Mouse (Mus musculus): ENCODE measurements around the gene Nubpl.

Gene Nubpl

GRCm38 (mm10) chr12:52248531-52248930, 151.0 kb downstream of the Nubpl start:
- DNase-seq: no peak

DNA sequence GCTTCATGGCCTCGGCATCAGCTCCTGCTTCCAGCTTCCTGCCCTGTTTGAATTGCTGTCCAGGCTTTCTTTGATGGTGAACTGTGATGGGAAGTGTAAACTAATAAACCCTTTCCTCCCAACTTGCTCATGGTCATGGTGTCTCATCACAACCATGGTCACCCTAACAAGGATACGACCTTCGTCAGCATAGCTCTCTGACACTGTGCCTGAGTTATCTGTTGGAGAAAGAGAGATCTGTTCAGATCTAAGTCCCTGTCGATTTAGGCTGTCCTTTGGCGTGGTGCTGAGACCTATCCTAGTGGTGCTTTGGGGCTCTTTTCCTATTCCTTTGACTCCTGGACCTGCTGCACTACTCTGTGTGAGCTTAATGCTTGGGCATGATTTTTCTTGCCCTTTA, 156.6 kb downstream of the Nubpl start:
- DNase-seq: no peak

GRCm38 (mm10) chr12:52268131-52268530, 170.6 kb downstream of the Nubpl start:
- no peak for DNase-seq

DNA sequence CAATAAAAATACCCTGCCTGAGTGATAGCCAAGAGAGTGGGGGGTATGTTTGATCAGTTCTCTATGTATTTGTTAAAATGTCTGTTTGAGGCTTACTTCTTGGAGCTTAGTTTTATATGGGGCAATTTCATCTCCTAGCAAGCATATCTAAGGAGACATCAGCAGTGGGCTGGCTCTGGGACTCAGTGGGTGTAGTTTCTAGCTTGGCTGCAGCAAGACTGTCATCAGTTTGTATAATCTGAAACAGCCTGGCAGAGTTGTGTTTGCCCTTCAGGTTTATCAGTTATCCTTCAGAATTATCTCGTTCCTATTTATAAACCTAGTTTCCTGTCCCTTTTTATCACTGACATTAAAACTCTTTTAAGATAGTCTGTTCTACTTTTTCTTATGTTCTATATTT, 175.3 kb downstream of the Nubpl start:
- DNase-seq: no peak

GRCm38 (mm10) chr12:52276320-52276719, 178.8 kb downstream of the Nubpl start:
- no peak for DNase-seq

- no peak for DNase-seq
Measured at GRCm38 (mm10) chr12:52281232-52281631, 183.7 kb downstream of the Nubpl start.

DNA sequence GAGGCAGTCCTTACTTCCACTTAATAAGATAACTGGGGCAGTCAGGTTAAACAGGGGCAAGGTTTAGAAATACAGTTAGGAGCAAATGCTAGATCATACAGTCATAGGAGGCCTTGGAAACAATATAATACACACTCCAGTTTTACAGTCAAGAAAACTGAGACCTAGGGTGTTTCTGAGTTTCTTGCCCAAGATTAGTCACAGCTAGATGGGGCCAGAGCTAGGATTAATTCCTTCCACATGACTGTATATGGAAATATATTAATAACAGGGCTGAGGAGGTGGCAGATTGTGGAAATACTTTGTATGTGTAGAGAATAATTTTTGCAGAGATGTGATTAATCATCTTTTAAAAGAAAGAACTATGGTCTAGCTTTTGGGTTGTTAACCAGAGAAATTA, 186.9 kb downstream of the Nubpl start:
- no peak for DNase-seq

GRCm38 (mm10) chr12:52286802-52287201, 189.3 kb downstream of the Nubpl start:
- no peak for DNase-seq

GRCm38 (mm10) chr12:52288537-52288936, 191.0 kb downstream of the Nubpl start:
- peak; percentile 59 for DNase-seq

DNA sequence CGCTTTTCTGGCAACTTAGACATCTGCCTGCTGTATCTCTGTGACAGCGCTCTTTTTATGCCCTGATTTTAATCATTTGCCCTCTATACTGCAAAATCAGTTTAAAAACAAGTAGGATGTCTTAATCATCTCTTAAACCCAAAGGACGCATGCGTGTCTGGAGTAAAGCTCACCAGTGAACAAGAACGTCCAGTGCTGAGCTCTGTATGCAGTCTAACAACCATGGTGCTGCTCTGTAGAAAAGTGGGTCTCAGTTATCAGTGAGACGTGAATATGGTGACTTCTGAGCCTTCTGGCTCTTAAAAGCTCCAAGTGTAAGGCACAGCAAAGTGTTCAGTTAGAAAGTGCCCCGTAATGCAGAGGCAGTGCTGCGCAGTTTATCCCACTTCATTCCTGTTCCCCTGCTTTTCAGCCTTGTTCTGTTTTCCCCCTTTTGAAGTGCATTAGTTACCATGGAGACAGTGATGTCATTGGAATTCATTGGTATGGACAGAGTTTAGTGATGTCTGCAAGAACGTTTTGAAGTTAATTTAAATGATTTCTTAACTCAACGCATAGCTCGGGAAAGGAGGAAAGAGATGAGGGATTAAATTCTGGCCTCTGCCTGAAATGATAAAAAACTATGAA, 191.5 kb downstream of the Nubpl start:
- DNase-seq: no peak

- no peak for DNase-seq
Measured at GRCm38 (mm10) chr12:52289594-52289993, 192.1 kb downstream of the Nubpl start.

- no peak for DNase-seq
Measured at GRCm38 (mm10) chr12:52293931-52294330, 196.4 kb downstream of the Nubpl start.

- no peak for DNase-seq
Measured at GRCm38 (mm10) chr12:52297988-52298387, 200.5 kb downstream of the Nubpl start.

DNA sequence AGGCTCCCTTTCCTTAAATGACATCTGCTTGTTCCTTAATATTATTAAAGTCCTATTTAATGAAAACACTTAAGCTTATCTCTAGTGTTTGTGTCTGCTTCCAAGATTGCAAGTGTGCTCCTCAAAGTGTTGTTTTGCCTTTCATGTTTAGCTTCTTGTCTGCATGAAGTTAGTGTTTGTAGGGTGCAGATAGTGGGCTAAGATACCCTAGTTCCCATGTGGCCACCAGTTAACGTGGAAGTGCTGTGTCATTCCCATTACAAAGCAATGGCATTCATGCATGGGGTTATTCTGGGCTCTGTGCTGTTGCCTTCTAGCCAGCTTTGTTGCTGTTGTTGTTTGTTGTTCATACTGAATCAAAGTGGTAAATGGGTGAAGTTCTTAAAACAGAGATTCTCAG, 201.1 kb downstream of the Nubpl start:
- DNase-seq: no peak

DNA sequence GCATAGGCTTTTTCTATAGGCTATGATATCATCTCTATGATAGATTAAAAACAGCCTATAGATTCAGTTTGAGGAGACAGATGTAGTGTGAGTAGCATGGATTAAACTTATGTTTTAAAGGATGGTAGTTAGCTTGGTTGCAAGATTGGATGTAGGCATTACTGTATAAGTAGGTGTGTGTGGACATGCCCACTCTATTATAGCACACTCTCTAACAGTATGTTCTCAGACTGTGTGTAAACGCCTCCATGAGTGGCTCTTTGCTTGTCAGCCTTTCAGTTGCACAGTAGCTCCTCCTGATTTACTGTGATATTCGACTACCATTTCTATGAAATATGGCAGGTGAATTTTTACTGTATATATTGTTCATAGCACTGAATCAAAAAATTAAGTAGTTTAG, 205.4 kb downstream of the Nubpl start:
- no peak for DNase-seq

DNA sequence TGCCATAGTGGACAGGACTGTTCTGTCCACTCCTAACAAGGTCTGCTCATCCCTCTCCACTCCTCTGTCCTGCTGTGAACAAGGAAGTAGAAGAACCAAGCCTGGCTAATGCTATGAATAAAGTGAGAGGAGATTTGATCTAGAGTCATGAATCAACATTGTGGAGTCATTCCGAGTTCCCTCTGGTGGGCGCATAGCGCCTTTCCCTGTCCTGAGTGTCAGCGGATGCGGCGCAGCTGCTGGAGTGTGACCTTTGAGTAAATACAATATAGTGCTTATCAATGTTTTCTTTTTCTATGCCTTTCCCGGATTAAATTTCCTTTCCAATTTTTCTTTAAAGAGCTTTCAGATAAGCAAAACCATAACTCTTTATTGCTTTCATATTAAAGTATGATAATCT, 208.8 kb downstream of the Nubpl start:
- DNase-seq: no peak

- no peak for DNase-seq
Measured at GRCm38 (mm10) chr12:52307331-52307982, 209.9 kb downstream of the Nubpl start.

GRCm38 (mm10) chr12:52308628-52309027, 211.1 kb downstream of the Nubpl start:
- DNase-seq: no peak

- DNase-seq: no peak
Measured at GRCm38 (mm10) chr12:52314818-52315217, 217.3 kb downstream of the Nubpl start.

DNA sequence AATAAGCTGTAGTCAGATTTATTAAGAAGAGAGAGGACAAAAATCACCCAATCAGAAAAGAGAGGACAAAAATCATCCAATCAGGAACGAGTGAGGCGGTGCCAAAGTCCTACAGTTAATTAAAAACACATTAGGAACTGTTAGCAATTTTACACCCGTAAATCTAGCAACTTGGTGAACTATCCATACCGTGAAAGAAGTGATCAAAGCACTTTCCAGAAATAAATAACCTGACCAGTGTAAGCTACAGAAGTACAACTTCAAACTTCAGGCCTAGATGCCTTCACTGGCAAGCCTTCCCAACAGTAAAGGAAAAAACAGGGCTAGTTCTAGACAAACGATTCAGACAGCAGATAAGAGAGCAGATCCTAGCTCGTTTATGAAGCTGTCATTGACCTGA, 220.1 kb downstream of the Nubpl start:
- no peak for DNase-seq

- peak; percentile 4 for DNase-seq
Measured at GRCm38 (mm10) chr12:52318426-52318825, 220.9 kb downstream of the Nubpl start.

DNA sequence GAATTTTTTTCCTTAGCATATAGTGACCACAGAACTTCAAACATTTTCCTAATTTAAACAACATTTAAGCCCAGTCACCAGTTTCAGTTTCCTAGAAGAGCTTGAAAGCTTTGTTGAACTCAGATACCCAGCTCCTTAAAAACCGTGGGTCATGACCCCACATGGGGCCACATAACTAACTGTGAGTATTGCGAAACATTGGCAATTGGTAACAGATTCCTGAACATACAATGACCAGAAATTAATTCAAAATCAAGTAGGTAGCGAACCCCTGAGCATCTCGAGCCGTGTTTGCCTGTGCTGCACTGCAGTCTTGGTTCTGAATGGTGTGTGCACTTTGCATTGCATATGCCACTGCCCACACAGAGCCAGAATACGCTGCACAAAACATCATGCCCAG, 221.6 kb downstream of the Nubpl start:
- DNase-seq: no peak

- DNase-seq: no peak
Measured at GRCm38 (mm10) chr12:52328488-52328887, 231.0 kb downstream of the Nubpl start.

- no peak for DNase-seq
Measured at GRCm38 (mm10) chr12:52335142-52335765, 237.7 kb downstream of the Nubpl start.

Data from kidney, adult 11 months (tissue).